Mouse (Mus musculus): ENCODE data around the gene Ckap4.

GRCm38 (mm10) chr10:84579527-84579926, 45.7 kb upstream of the Ckap4 start:
- TF ChIP-seq CTCF (IDR thresholded peaks at IDR 0.05; ENCODE audit: low read depth, low read length), result no peak
- no peak for TF ChIP-seq POLR2A (IDR thresholded peaks at IDR 0.05; ENCODE audit: borderline replicate concordance, low read depth, low read length)
